Mouse (Mus musculus) ES-Bruce4 (cell line): Measurements from ENCODE around the gene Cep72.

ENCODE experiments used
- CTCF ChIP-seq: IDR thresholded peaks from one replicate; pipeline ENCODE4 v1.8.1; 2011; ENCODE audit warnings: low read depth, low read length
- POLR2A ChIP-seq: IDR thresholded peaks from one replicate; pipeline ENCODE4 v1.8.1; 2011; ENCODE audit warnings: low read length; ENCODE audit not compliant: insufficient read depth

DNA sequence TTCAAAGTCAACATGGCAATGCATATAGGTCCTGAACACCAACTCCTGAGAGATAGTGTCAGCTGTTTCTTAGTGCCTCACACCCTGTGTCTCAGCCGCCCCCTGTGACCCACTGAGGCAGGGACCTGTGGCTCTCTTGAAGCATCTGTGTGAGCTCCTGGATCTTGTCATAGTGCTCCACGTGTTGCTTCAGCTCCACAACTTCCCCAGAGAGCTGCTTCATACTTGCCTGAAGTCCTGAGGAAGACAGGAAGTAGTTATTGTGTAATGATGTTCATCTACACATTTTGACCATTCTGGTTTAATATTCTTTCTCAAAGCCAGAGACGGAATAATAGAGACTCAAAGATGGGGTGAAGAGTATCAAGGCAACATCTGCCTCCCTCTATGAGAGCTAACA is 22.2 kb downstream of the Cep72 start:
- TF ChIP-seq CTCF (no peak), POLR2A (no peak)
